ENCODE assay signal across 12 mouse cellular contexts in genomic region chr8:104039526-104039925, GRCm38 (mm10).
DNase-seq lines count a peak whose midpoint lies in the region; ATAC-seq and TF ChIP-seq lines count a peak whose summit lies in the region.
"Had no signal": no experiment of that assay in that cellular context is flagged by ENCODE, and none has a peak within 500 bp of the region (broad histone marks: within the 10 kb centered on the region; RNA-seq: fewer than 3 reads in every experiment).

No protein-coding gene starts in this region.

- H3K27me3 ChIP-seq in limb, embryonic 12.5 days: no peaks in the 10 kb centered on the region
- no peaks in the 10 kb centered on the region for H3K27me3 ChIP-seq in limb, embryonic 10.5 days (ENCODE audit: low read depth, poor library complexity, severe bottlenecking)
- H3K27me3 ChIP-seq in cerebellum, adult 2 months (ENCODE audit: control insufficient read depth, insufficient read depth, low read length): no peaks in the 10 kb centered on the region
- H3K27me3 ChIP-seq: embryonic facial prominence, embryonic 13.5 days had no signal

- ATAC-seq in limb, embryonic 12.5 days (ENCODE audit: insufficient number of reproducible peaks, insufficient read depth, low FRiP score, low TSS enrichment, low read depth): 0 out of 2 replicates have a peak, but pooled peaks have one; percentile 17
- ATAC-seq in CD4-positive, CD25-positive, alpha-beta regulatory T cell, adult 4 months: peak; percentile 83

- no peak for DNase-seq in limb, embryonic 10.5 days (ENCODE audit: low spot score)
- DNase-seq in c-Kit-positive CD71-negative TER-119-negative erythroid progenitor cells, embryonic 14.5 days (ENCODE audit: low read depth): peak; percentile 28
- peak; percentile 70 for DNase-seq in naive thymus-derived CD4-positive, alpha-beta T cell, adult 2 months (ENCODE audit: low read depth)
- no peak for DNase-seq in ovary, adult 18-20 months (ENCODE audit: low spot score)
- no peak for DNase-seq in left cerebral cortex, adult 2 months (ENCODE audit: extremely low spot score in 1 of 2, low spot score in 2 of 2)
- no peak for DNase-seq in cerebellum, adult 2 months
- DNase-seq: adrenal gland, adult 2 months; heart, postnatal 4 days; kidney, postnatal 25 days had no signal

- no peak for TF ChIP-seq POLR2A in cerebellum, adult 2 months (IDR thresholded peaks at IDR 0.05; ENCODE audit: borderline replicate concordance, insufficient read depth, low read length)

- H3K9me3 ChIP-seq in limb, embryonic 12.5 days: no peaks in the 10 kb centered on the region
- H3K9me3 ChIP-seq in limb, embryonic 10.5 days (replicated peaks): no peaks in the 10 kb centered on the region
- H3K9me3 ChIP-seq: embryonic facial prominence, embryonic 13.5 days had no signal

- no peaks in the 10 kb centered on the region for H3K36me3 ChIP-seq in limb, embryonic 12.5 days
- no peaks in the 10 kb centered on the region for H3K36me3 ChIP-seq in limb, embryonic 10.5 days
- H3K36me3 ChIP-seq: embryonic facial prominence, embryonic 13.5 days had no signal

- intact Hi-C loops in left cerebral cortex, adult 2 months (cut with DNase I): no loop called here

- 80% methylated on average over 12 of the region's 12 CpGs for whole genome bisulfite sequencing in limb, embryonic 12.5 days
- WGBS in limb, embryonic 10.5 days: 84% methylated on average over 12 of the region's 12 CpGs
- 88% methylated on average over 12 of the region's 12 CpGs for WGBS in cerebellum, adult 2 months

- no peak overlapping the region for H3K4me3 ChIP-seq in limb, embryonic 12.5 days (replicated peaks)
- H3K4me3 ChIP-seq in limb, embryonic 10.5 days: no peak overlapping the region
- no peak overlapping the region for H3K4me3 ChIP-seq in left cerebral cortex, adult 2 months
- no peak overlapping the region for H3K4me3 ChIP-seq in cerebellum, adult 2 months (replicated peaks; ENCODE audit: insufficient read depth, low read depth, low read length)
- H3K4me3 ChIP-seq: embryonic facial prominence, embryonic 13.5 days had no signal

- no peak for TF ChIP-seq CTCF in left cerebral cortex, adult 2 months (IDR thresholded peaks at IDR 0.05)
- TF ChIP-seq CTCF in cerebellum, adult 2 months (IDR thresholded peaks at IDR 0.05; ENCODE audit: borderline replicate concordance, insufficient read depth, low read depth, low read length): no peak

- no peak overlapping the region for H3K27ac ChIP-seq in limb, embryonic 12.5 days
- no peak overlapping the region for H3K27ac ChIP-seq in limb, embryonic 10.5 days
- no peak overlapping the region for H3K27ac ChIP-seq in left cerebral cortex, adult 2 months
- no peak overlapping the region for H3K27ac ChIP-seq in cerebellum, adult 2 months (ENCODE audit: insufficient read depth, low read length)
- H3K27ac ChIP-seq: embryonic facial prominence, embryonic 13.5 days had no signal

- peaks cover 17% of the 10 kb centered on the region for H3K4me1 ChIP-seq in limb, embryonic 12.5 days (replicated peaks)
- peaks cover 29% of the 10 kb centered on the region for H3K4me1 ChIP-seq in limb, embryonic 10.5 days
- H3K4me1 ChIP-seq in cerebellum, adult 2 months (ENCODE audit: control insufficient read depth, insufficient read depth, low read length): no peaks in the 10 kb centered on the region

- no peak overlapping the region for H3K9ac ChIP-seq in limb, embryonic 12.5 days (replicated peaks)
- H3K9ac ChIP-seq: embryonic facial prominence, embryonic 13.5 days had no signal

- no peak overlapping the region for H3K4me2 ChIP-seq in limb, embryonic 12.5 days
- H3K4me2 ChIP-seq: embryonic facial prominence, embryonic 13.5 days had no signal

Comparison
In these comparisons a context has a peak if more than half of its experiments do, and no peak if none do; other contexts are left out.
1. DNase-seq: peak in c-Kit-positive CD71-negative TER-119-negative erythroid progenitor cells, embryonic 14.5 days (single experiment) and naive thymus-derived CD4-positive, alpha-beta T cell, adult 2 months (single experiment); none in limb, embryonic 10.5 days (single experiment), ovary, adult 18-20 months (single experiment), left cerebral cortex, adult 2 months (0 of 2) and cerebellum, adult 2 months (0 of 2).